Mouse (Mus musculus) olfactory bulb, adult 2 months (tissue): Measurements from ENCODE around the gene Hist2h2bb.

ENCODE experiments used
- CTCF ChIP-seq: fragments of 200-500 bp; IDR thresholded peaks from 2 replicates; pipeline ENCODE4 v1.5.1; 2012; ENCODE audit warnings: low read depth, mild to moderate bottlenecking, low read length, moderate library complexity; ENCODE audit not compliant: insufficient read depth
- POLR2A ChIP-seq: fragments of 200-500 bp; IDR thresholded peaks from 2 replicates; pipeline ENCODE4 v1.6.1; 2012; ENCODE audit warnings: mild to moderate bottlenecking, low read depth, low read length, moderate library complexity; ENCODE audit not compliant: insufficient read depth

DNA sequence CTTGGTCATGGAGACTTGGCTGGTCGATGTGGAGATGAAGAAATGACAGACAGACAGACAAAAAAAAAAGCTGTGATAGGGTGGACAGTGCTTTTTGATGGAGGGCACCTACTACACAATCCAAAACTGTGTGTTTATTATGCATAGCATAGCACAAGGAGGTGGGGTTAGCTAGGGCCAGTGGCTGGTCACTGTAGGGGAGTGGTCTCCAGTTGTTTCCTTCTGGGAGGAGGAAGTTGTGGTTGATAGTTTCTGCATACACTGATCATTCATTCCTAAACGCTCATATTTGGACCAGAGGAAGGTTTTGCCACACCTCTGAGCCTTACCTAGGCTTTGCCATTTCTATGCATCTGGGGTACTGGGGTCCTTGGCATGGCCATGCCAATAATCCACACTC, 39.1 kb upstream of the Hist2h2bb start:
- TF ChIP-seq CTCF (no peak), POLR2A (no peak)
